Mouse (Mus musculus) Muller cell, postnatal 12 days (primary cell): Measurements from ENCODE around the gene Ache.
"Not testable (repeated sequence)": the region's sequence is repeated elsewhere in the genome, so short reads cannot be mapped to it uniquely, and the experiment has no call there.

Experiments used
- DNase-seq: peaks from one replicate; pipeline ENCODE4 v3.0.0-alpha.2; 2015; ENCODE audit errors: inconsistent ontology term

The Ache gene

DNA sequence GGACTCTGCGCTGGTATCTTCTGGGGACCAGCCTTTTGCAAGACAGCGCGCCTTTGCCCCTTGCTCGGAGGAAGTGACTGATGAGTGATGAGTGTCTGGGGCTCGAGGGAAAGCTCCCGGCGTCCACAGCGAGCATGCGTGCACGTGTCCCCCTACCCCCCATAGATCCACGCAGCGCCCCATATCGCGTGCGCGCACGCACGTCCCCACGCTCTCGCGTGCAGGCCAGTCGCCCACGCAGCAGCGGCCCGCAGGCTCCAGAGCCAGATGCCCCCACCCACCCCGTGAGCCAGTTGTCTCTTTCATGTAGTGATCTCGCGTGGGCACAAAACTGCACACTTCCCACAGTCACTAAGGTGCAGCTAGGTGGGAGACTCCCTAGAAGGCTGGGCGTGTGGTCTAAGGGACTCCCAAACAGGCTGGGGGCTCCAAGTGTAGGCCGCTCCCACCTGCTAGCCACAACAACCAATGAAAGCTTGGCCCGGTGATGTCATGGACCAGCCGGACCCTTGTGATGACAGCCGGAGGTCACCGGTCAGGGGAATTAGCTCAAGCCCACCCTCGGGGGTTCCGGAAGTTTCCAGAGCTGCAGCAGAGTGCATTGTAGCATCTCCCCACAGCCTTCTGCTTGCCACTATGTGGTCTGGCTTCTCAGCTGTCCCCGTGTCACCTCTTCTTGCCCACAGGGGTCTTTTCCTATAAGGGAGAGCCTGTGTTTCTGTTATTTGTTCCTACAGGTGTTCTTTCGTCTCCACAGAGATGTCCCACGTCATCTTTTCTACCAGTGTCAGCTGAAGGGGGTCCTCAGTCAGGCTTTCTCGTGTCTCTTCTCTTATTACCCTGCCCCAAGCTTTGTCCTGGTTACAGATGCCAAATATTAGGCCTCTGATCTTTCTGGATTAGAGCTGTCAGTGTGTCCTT, at the start of gene Ache:
Gene Ache (plus strand): TSS at position 488 of the 921 bp plus-strand sequence.
- peak; percentile 21 for DNase-seq

- DNase-seq: no peak
Observed at GRCm38 (mm10) chr5:137263897-137264720, 23.2 kb upstream of the Ache start.

- DNase-seq: no peak
Observed at GRCm38 (mm10) chr5:137264787-137265186, 22.5 kb upstream of the Ache start.

GRCm38 (mm10) chr5:137268131-137268910, 19.0 kb upstream of the Ache start:
- no peak for DNase-seq

GRCm38 (mm10) chr5:137277360-137278342, 9.7 kb upstream of the Ache start:
- DNase-seq: no peak

- not testable (repeated sequence) for DNase-seq
Observed at GRCm38 (mm10) chr5:137284411-137284810, 2.9 kb upstream of the Ache start.

DNA sequence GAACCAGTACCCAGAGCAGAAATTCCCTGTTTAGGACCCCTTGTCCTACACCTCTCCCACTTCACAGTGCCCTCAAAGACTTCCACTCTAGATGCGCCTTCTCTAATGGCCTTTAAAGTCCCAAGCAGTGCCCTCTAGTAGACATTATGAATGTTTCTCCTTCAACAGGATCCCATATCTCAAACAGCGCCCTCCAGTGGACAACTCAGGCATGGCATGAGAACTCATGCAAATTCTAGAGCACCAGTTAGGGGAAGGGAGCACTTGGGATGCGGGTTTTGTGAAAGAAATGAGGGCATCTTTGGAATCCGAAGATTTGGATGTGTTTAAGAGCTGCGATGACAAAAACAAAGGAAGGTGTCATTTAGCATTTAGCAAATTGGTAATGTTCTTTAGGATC, 2.3 kb upstream of the Ache start:
- DNase-seq: no peak

- DNase-seq: no peak
Observed at GRCm38 (mm10) chr5:137285986-137286385, 1.3 kb upstream of the Ache start.

DNA sequence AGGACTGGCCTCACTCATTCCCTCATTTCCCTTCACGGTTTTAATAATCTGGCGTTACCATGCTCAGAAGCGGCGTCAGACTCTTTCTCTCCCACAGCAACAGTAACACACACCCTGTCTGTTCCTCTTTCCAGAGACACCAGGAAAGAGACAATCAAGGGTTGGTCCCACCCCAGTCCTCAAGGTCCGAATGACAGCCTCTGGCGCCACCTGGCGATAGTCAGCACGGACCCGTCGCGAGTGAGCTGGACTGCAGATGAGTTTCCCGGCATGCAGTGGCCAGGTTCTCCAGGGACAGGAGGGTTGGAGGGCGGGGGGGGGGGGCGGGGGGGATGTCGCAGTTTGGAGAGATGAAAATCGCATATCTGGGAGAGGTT, 676 bp upstream of the Ache start:
- DNase-seq: peak; percentile 81

- peak; percentile 24 for DNase-seq
Observed at GRCm38 (mm10) chr5:137287953-137288743, 829 bp downstream of the Ache start.

- DNase-seq: peak; percentile 29
Observed at GRCm38 (mm10) chr5:137288999-137289470, 1.7 kb downstream of the Ache start.

DNA sequence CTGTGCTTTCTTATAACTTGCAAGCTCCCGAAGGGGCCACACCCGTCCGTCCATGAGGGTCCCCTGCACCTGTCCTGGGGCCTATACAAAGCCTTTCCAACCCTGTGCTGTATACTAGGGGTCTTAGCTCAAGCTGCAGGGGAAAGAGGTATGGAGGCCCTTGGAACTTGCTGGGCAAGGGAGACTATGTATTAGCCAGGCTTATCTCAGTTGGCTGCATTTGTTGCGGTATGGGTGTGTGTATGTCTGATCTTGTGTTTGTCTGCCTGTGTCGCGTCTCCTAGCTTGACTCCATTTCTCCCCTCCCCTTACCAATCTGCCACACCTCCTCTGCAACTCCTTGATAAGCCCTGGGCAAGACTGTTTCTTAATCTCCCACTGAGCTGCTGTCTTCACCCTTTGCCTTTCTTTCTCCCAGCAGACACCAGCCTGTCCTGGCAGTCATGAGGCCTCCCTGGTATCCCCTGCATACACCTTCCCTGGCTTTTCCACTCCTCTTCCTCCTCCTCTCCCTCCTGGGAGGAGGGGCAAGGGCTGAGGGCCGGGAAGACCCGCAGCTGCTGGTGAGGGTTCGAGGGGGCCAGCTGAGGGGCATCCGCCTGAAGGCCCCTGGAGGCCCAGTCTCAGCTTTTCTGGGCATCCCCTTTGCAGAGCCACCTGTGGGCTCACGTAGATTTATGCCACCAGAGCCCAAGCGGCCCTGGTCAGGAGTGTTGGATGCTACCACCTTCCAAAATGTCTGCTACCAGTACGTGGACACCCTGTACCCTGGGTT, 2.5 kb downstream of the Ache start:
- no peak for DNase-seq

GRCm38 (mm10) chr5:137290677-137291076, 3.4 kb downstream of the Ache start:
- DNase-seq: peak; percentile 37

- no peak for DNase-seq
Observed at GRCm38 (mm10) chr5:137291381-137291926, 4.1 kb downstream of the Ache start.

GRCm38 (mm10) chr5:137293282-137293681, 6.0 kb downstream of the Ache start:
- peak; percentile 83 for DNase-seq

DNA sequence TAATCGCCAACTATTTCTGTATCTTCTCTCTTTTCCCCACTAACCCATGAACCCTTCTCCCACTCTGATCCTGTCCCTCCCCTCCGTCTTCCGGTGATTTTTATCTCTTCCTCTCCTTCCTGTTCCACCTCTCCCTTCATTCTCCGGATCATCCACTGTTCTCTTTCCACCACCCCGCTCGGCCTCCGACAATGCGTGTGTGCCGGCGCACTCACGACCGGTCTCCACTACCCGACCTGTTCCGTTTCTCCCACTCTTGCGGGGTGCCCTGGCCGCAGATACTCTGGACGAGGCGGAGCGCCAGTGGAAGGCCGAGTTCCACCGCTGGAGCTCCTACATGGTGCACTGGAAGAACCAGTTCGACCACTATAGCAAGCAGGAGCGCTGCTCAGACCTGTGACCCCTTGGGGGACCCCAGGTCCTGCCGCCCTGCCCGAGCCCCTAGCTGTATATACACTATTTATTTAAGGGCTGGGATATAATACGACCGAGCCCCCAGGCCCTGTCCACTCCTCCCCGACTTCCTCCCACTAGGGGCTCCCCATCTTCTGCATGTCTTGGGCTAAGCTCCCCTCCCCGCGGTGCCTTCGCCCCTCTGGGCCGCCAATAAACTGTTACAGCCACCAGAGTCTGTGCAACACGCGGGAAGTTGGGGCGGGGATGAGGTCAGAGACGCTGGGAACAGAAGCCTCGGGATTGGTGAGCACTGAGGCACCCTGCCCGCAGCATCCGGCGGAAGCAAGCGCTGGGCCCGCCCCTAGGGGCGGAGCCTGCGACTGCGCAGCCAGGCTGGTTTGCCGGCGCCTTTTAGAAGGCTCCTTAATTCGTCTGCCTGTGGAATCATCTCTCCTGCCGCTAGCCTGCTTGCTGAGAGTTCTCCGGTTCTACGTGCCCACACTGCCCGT, 6.8 kb downstream of the Ache start, which contains the start of gene Ufsp1:
Gene Ufsp1 (plus strand): TSS at position 791 of the 905 bp plus-strand sequence.
- DNase-seq: peak; percentile 97

- no peak for DNase-seq
Observed at GRCm38 (mm10) chr5:137294744-137295093, 7.4 kb downstream of the Ache start.
